Mouse (Mus musculus) cerebellum, adult 8-10 months (tissue): ENCODE data around the gene Bscl2.
"Not testable (repeated sequence)": the region's sequence is repeated elsewhere in the genome, so short reads cannot be mapped to it uniquely, and the experiment has no call there.

Experiments
- DNase-seq: peaks from one replicate; pipeline ENCODE4 v3.0.0; 2022

The Bscl2 gene

GRCm38 (mm10) chr19:8831262-8831661 is 6.0 kb upstream of the Bscl2 start:
- no peak for DNase-seq

GRCm38 (mm10) chr19:8832971-8833370 is 4.3 kb upstream of the Bscl2 start:
- DNase-seq = no peak

DNA sequence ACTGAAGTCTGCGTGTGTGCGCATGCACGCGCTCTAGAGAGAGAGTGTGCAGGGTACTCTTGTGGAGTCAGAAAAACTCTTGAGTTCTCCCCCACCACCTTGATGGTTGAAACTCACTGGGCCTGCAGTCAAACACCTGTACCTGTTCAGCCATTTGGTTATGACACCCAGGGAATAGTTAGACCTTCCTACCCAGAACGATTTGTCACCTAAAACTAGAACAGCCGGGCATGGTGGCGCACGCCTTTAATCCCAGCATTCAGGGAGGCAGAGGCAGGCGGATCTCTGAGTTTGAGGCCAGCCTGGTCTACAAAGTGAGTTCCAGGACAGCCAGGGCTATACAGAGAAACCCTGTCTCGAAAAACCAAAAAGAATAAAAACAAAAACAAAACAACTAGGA is 940 bp upstream of the Bscl2 start:
- DNase-seq = not testable (repeated sequence)

DNA sequence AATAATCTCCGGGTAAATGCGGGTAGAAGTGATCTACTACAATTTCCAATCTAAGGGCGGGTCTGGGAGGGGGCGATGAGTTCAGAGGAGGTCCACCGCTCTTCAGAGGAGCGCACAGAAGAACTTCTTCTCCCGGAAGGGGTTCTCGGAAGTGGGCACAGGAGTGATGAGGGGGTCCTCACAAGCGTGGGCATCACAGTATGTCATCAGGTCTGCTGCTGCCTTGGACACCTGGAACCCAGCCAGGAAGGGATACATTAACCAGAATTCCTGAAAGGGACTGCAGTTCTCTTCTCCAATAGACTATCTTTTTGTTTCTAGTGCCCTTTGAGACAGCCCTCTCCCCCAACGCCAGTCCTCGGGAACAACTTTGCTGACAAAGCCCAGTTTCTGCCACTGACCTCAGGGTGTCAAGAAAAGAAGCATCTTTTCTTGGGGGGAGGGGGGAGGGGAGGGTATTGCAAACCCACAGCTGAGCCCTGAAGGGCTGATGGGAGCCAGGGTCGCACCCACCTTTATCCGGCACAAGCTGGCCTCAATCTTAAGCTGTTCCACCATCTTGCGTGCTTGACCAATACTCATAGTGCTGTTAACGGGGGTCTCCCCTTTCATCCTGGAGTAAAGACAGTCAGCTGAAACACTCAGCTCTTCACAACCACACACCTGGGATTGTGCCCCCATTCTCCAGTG is 919 bp downstream of the Bscl2 start:
- peak; percentile 66 for DNase-seq

GRCm38 (mm10) chr19:8839103-8839907 is 2.0 kb downstream of the Bscl2 start, which contains the start of gene Gng3:
Gng3 (minus strand) TSS chr19:8839194.
- peak; percentile 87 for DNase-seq

DNA sequence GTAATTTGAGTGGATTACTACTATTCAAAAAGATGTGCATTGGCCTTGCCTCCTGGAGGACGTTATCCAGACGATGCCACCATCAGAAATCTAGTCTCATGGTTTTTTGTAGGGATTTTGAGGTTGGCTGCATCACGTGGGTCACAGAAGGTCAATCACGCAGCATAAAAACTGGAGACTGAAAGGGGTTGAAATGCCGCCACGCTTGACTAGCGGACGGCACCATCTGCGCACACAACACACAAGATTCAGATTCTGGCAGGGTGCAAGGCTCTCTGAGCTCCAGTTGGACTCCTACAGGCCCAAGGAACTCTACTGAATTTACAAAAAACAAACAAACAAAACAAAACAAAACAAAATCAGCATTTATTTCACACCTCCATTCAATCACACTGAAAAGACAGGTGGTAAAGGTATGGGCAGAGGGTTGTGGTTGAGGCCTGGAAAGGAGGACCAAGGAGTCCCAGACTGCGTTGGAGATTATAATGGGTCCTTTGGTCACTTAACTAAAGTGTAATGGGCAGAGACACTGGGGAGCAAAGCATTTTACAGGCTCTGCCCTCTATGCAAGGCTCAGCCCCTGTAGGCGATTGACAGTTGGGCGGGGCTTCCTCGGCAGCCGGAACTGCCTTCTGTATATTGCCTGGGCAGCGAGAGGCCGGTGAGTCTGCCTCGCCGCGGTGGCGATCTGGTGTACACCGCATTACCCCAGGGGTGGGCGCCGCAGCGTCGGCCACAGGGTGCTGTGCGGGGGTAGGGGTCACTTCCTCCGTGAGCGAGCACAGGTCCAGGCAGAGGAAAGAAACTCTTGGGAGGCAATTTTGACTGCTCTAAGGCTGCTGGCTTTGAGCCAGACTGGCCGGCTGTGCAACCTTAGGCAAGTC is 2.9 kb downstream of the Bscl2 start:
- DNase-seq = peak; percentile 81

- peak; percentile 48 for DNase-seq
These were observed 3.7 kb downstream of the Bscl2 start for GRCm38 (mm10) chr19:8841012-8841411.

GRCm38 (mm10) chr19:8842961-8843360 is 5.7 kb downstream of the Bscl2 start:
- no peak for DNase-seq

DNA sequence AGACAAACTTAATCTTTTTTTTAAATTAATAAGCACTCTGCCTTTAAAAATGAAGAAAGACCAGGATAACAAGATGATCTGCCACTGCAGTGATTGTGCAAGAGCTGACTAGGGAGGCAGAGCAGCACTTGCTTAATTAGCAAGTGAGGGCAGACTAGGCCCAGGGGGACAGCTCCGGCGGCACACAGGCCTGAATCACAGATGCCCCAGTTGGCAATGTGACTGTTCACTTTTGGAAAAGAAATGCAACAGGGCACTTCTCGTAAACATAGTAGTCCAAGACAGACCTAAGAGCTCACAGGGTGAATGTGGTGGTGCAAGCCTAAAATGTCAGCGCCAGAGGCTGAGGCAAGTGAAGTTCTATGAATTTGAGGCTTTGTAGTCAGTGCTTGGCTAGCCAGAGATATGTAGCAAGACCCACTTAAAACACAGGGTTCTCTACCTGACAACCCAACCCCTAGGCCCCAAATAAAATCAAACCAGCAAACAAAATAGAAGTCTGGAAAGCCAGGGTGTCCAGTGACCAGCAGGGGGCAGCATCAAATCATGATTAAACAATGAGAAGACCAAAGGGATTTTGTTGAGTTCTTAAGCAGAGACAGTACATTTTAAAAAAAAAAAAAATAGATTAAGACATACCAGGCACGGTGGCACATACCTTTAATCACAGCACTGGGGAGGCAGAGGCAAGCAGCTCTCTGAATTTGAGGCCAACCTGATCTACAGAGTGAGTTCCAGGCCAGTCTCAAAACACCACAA is 7.3 kb downstream of the Bscl2 start:
- DNase-seq = peak; percentile 78

- DNase-seq = no peak
These were observed 11.1 kb downstream of the Bscl2 start for GRCm38 (mm10) chr19:8848356-8848755.

GRCm38 (mm10) chr19:8850402-8850901 is 13.2 kb downstream of the Bscl2 start, which contains the start of gene Lrrn4cl:
Lrrn4cl (plus strand) TSS chr19:8850768.
- no peak for DNase-seq

GRCm38 (mm10) chr19:8851639-8852038 is 14.4 kb downstream of the Bscl2 start:
- DNase-seq = no peak

GRCm38 (mm10) chr19:8852236-8852928 is 15.1 kb downstream of the Bscl2 start:
- DNase-seq = no peak

DNA sequence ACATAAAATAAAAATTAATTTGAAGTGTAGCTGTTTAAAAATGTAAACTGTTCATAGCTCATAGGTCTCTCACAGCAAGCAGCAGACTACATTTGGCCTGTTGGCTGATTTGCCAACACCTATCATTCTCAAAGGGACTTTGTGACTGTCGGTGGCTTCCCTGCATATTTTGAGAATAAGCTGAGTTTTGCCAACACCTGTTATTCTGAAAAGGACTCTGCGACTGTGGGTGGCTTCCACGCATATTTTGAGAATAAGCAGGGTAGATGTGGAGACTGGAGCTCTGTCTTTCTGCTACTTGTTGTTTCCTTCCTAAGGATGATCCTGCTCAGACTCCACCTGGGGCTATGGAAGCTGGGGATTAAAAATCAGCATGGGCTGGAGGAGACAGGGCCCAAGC is 15.8 kb downstream of the Bscl2 start:
- no peak for DNase-seq

DNA sequence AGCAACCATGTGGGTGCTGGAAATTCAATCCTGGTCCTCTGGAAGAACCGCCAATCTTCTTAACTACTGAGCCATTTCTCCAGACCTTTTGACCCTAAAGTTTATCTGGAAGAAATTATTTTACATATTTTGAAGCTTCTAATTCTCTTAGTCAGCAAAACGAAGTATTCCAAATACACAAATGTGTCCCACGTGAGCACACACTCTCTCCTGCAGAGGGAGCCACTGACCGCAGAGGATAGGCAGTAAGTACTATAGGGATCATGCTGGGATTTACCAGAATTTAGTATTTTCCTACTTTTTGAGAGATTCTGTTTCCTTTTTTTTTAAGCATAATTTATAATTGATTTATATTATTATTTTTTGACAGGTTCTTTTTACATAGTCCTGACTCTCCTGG is 20.4 kb downstream of the Bscl2 start:
- DNase-seq = no peak

- DNase-seq = no peak
These were observed 21.8 kb downstream of the Bscl2 start for GRCm38 (mm10) chr19:8859018-8859417.

GRCm38 (mm10) chr19:8864265-8864664 is 27.0 kb downstream of the Bscl2 start:
- no peak for DNase-seq

GRCm38 (mm10) chr19:8870381-8870780 is 33.1 kb downstream of the Bscl2 start:
- DNase-seq = not testable (repeated sequence)

DNA sequence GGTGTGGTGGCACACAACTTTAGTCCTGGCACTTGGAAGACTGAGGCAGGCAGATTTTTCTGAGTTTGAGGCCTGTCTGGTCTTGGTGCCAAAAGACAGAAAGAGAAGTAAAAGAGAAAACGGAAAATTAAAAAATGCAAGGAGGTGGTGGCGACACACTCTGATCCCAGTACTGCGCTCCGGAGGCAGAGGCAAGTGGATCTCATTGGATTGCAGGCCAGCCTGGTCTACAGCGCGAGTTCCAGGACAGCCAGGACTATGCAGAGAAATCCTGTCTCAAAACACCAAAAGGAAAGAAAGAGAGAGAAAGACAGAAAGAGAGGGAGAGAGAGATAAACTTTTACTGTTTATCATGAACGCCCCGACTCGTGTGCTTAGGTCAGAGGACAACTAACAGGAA is 33.6 kb downstream of the Bscl2 start:
- DNase-seq = no peak

GRCm38 (mm10) chr19:8871267-8872186 is 34.3 kb downstream of the Bscl2 start, which contains the start of gene Ubxn1:
Ubxn1 (plus strand) TSS chr19:8871496.
- DNase-seq = peak; percentile 95
